ENCODE assay signal across 7 mouse cellular contexts in the genomic region with DNA sequence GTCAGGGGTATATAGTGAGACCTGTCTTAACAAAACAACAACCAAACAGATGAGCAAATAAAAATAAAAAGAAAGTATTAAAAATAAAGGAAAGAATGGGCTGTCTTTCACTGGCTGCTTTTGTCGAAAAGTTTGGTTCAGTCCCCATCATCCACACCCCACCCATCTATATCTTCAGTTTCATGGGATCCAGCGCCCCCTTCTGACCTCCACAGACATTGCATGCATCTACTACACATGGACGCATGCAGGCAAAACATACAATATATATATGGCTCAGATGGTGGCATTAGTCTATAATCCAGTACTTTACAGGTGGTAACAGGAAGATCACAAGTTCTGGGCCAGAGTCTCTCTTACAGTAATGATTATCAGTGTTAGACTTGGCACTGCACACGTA. TPM values are rescaled to one million over a fixed set of nuclear protein-coding genes. Genes with fewer than 3 reads are reported as not detected.
DNase-seq lines count a peak whose midpoint lies in the region; ATAC-seq and TF ChIP-seq lines count a peak whose summit lies in the region.

No protein-coding gene starts in this region.

- H3K9ac ChIP-seq in midbrain, embryonic 16.5 days (ENCODE audit: low read depth, low read length) = no peak overlapping the region

- no peak overlapping the region for H3K4me3 ChIP-seq in kidney, adult 2 months (ENCODE audit: insufficient read depth, low read depth, low read length)
- no peak overlapping the region for H3K4me3 ChIP-seq in midbrain, embryonic 16.5 days (ENCODE audit: low read depth, low read length)

- no peaks in the 10 kb centered on the region for H3K36me3 ChIP-seq in kidney, adult 2 months (ENCODE audit: control insufficient read depth, insufficient read depth, low read length)
- H3K36me3 ChIP-seq in midbrain, embryonic 16.5 days (ENCODE audit: control insufficient read depth, insufficient read depth, low read length) = no peaks in the 10 kb centered on the region

- no peak overlapping the region for H3K27ac ChIP-seq in kidney, adult 2 months (ENCODE audit: insufficient read depth, low read depth, low read length)
- no peak overlapping the region for H3K27ac ChIP-seq in midbrain, embryonic 16.5 days (ENCODE audit: low read length)

- TF ChIP-seq CTCF in kidney, adult 2 months (conservative IDR thresholded peaks at IDR 0.05; ENCODE audit: insufficient read depth, insufficient read length, low read depth, low read length) = peak; percentile 75

- WGBS in kidney, adult 2 months = 50% methylated on average over 4 of the region's 4 CpGs
- 55% methylated on average over 4 of the region's 4 CpGs for WGBS in midbrain, embryonic 16.5 days

- H3K4me1 ChIP-seq in kidney, adult 2 months (ENCODE audit: control insufficient read depth, insufficient read depth, low read length) = no peaks in the 10 kb centered on the region
- no peaks in the 10 kb centered on the region for H3K4me1 ChIP-seq in midbrain, embryonic 16.5 days (ENCODE audit: control insufficient read depth, insufficient read depth, low read length)

- peak; percentile 77 for ATAC-seq in inflammation-experienced regulatory T-cells, adult 6 months
- ATAC-seq in midbrain, embryonic 16.5 days = no peak

- no peak for TF ChIP-seq POLR2A in kidney, adult 2 months (IDR thresholded peaks at IDR 0.05; ENCODE audit: low read depth, low read length)

- H3K9me3 ChIP-seq in midbrain, embryonic 16.5 days (replicated peaks; ENCODE audit: control insufficient read depth, low read length, poor library complexity, severe bottlenecking) = no peaks in the 10 kb centered on the region

- no peaks in the 10 kb centered on the region for H3K27me3 ChIP-seq in kidney, adult 2 months (replicated peaks; ENCODE audit: control insufficient read depth, insufficient read depth, low read length)
- H3K27me3 ChIP-seq in midbrain, embryonic 16.5 days (ENCODE audit: control insufficient read depth, insufficient read depth, low read depth, low read length) = no peaks in the 10 kb centered on the region

- H3K4me2 ChIP-seq in midbrain, embryonic 16.5 days (ENCODE audit: low read length) = no peak overlapping the region

- DNase-seq in kidney, adult 2 months = peak; percentile 57
- DNase-seq in kidney, adult 11 months = no peak
- DNase-seq in NIH3T3 (ENCODE audit: low read depth) = peak; percentile 66
- peak; percentile 46 for DNase-seq in retina, embryonic 14.5 days (ENCODE audit: low spot score)
- no peak for DNase-seq in urinary bladder, postnatal 36 days (ENCODE audit: low spot score in 2 of 2)

RNA-seq across cellular contexts. Expression of gene Sema6c, which starts 6.4 kb away (rescaled TPM):
- polyA plus RNA-seq in kidney, adult 2 months (2012; rRNA removed) = 8.0 and 8.5 TPM in 2 replicates
- polyA plus RNA-seq in inflammation-experienced regulatory T-cells, adult 6 months (2017; shearing (Covaris generic)) = under 1 TPM in 1 of 3 experiments, not detected in 2; 0.16 TPM
- 18.9 and 20.9 TPM in 2 replicates for polyA plus RNA-seq in midbrain, embryonic 16.5 days (2015; fragmentation: Nextera tagmentation; extraction: Ambion mirVana)

RNA-seq across cellular contexts. Expression of gene Tnfaip8l2, which starts 11.7 kb away (rescaled TPM):
- 4.1 and 6.8 TPM in 2 replicates for polyA plus RNA-seq in kidney, adult 2 months (2012; rRNA removed)
- polyA plus RNA-seq in inflammation-experienced regulatory T-cells, adult 6 months (2017; shearing (Covaris generic)) = 100 to 1,000 TPM; 180 to 236 (median 220) TPM
- polyA plus RNA-seq in midbrain, embryonic 16.5 days (2015; fragmentation: Nextera tagmentation; extraction: Ambion mirVana) = 2.6 and 3.2 TPM in 2 replicates

RNA-seq across cellular contexts. Expression of gene Lysmd1, which starts 20.0 kb away (rescaled TPM):
- 10.2 and 11.3 TPM in 2 replicates for polyA plus RNA-seq in kidney, adult 2 months (2012; rRNA removed)
- 10 to 100 TPM; 14.6 to 32.0 (median 30.8) TPM for polyA plus RNA-seq in inflammation-experienced regulatory T-cells, adult 6 months (2017; shearing (Covaris generic))
- 53.8 and 57.6 TPM in 2 replicates for polyA plus RNA-seq in midbrain, embryonic 16.5 days (2015; fragmentation: Nextera tagmentation; extraction: Ambion mirVana)

RNA-seq across cellular contexts. Expression of gene Scnm1, which starts 20.1 kb away (rescaled TPM):
- 46.7 and 50.8 TPM in 2 replicates for polyA plus RNA-seq in kidney, adult 2 months (2012; rRNA removed)
- 100 to 1,000 TPM in 2 of 3 experiments, 10 to 100 TPM in 1; 81.4 to 113 (median 106) TPM for polyA plus RNA-seq in inflammation-experienced regulatory T-cells, adult 6 months (2017; shearing (Covaris generic))
- polyA plus RNA-seq in midbrain, embryonic 16.5 days (2015; fragmentation: Nextera tagmentation; extraction: Ambion mirVana) = 79.5 and 79.8 TPM in 2 replicates

RNA-seq across cellular contexts. Expression of gene Tmod4, which starts 29.6 kb away (rescaled TPM):
- polyA plus RNA-seq in kidney, adult 2 months (2012; rRNA removed) = 0.19 and 3.1 TPM in 2 replicates
- polyA plus RNA-seq in inflammation-experienced regulatory T-cells, adult 6 months (2017; shearing (Covaris generic)) = 1 to 10 TPM; 1.8 to 2.5 (median 2.1) TPM
- 1.1 TPM in 2 replicates for polyA plus RNA-seq in midbrain, embryonic 16.5 days (2015; fragmentation: Nextera tagmentation; extraction: Ambion mirVana)

Comparison
In these comparisons a context has a peak if more than half of its experiments do, and no peak if none do; other contexts are left out.
1. DNase-seq: peak in kidney, adult 2 months (single experiment), NIH3T3 (single experiment) and retina, embryonic 14.5 days (single experiment); none in kidney, adult 11 months (single experiment) and urinary bladder, postnatal 36 days (0 of 2).
2. RNA of gene Tnfaip8l2, which starts 11.7 kb away (polyA plus RNA-seq): 180 to 236 TPM in inflammation-experienced regulatory T-cells, adult 6 months; 4.1 to 6.8 TPM in kidney, adult 2 months and 2.6 to 3.2 TPM in midbrain, embryonic 16.5 days; every median in the first group is over 10 times any median in the second.